Mouse (Mus musculus) heart, adult 8-10 months (tissue): Measurements from ENCODE around the gene Il12rb2. TPM values are rescaled to one million over a fixed set of nuclear protein-coding genes. Genes with fewer than 3 reads are reported as not detected.
A peak's percentile ranks its signal among the peaks of the same experiment; 100 is the strongest.

ENCODE experiments used
- DNase-seq: peaks from one replicate; pipeline ENCODE4 v3.0.0; 2022; ENCODE audit warnings: low spot score
- total RNA-seq, 4 experiments: library from RNA; stranded (reverse); gene quantifications; 2 replicates each; pipeline ENCODE4 v1.2.4; 2022

The Il12rb2 gene
- total RNA-seq = not detected

GRCm38 (mm10) chr6:67375982-67376391 lies at the start of gene Il12rb2:
Gene Il12rb2 (minus strand): TSS chr6:67376188.
- DNase-seq = peak; percentile 3

- DNase-seq = no peak
Observed at GRCm38 (mm10) chr6:67421761-67422160, 45.8 kb upstream of the Il12rb2 start.

GRCm38 (mm10) chr6:67416557-67416956 lies 40.6 kb upstream of the Il12rb2 start:
- DNase-seq = no peak

- no peak for DNase-seq
Observed at GRCm38 (mm10) chr6:67415276-67415675, 39.3 kb upstream of the Il12rb2 start.

- no peak for DNase-seq
Observed at GRCm38 (mm10) chr6:67413378-67413777, 37.4 kb upstream of the Il12rb2 start.

GRCm38 (mm10) chr6:67405281-67405682 lies 29.3 kb upstream of the Il12rb2 start:
- DNase-seq = no peak

GRCm38 (mm10) chr6:67399551-67399950 lies 23.6 kb upstream of the Il12rb2 start:
- DNase-seq = no peak

- DNase-seq = no peak
Observed at GRCm38 (mm10) chr6:67365785-67366184, 10.2 kb downstream of the Il12rb2 start.

- DNase-seq = no peak
Observed at GRCm38 (mm10) chr6:67348065-67348464, 27.9 kb downstream of the Il12rb2 start.

- DNase-seq = no peak
Observed at GRCm38 (mm10) chr6:67339494-67339893, 36.5 kb downstream of the Il12rb2 start.

GRCm38 (mm10) chr6:67337943-67338342 lies 38.0 kb downstream of the Il12rb2 start:
- DNase-seq = no peak

GRCm38 (mm10) chr6:67323788-67324187 lies 52.2 kb downstream of the Il12rb2 start:
- no peak for DNase-seq

- DNase-seq = peak; percentile 35
Observed at GRCm38 (mm10) chr6:67318451-67318850, 57.5 kb downstream of the Il12rb2 start.

- no peak for DNase-seq
Observed at GRCm38 (mm10) chr6:67317827-67318338, 58.1 kb downstream of the Il12rb2 start.

GRCm38 (mm10) chr6:67317068-67317467 lies 58.9 kb downstream of the Il12rb2 start:
- no peak for DNase-seq

GRCm38 (mm10) chr6:67314697-67315096 lies 61.3 kb downstream of the Il12rb2 start:
- DNase-seq = no peak

GRCm38 (mm10) chr6:67309752-67310151 lies 66.2 kb downstream of the Il12rb2 start:
- DNase-seq = no peak

- no peak for DNase-seq
Observed at GRCm38 (mm10) chr6:67308994-67309393, 67.0 kb downstream of the Il12rb2 start.

- no peak for DNase-seq
Observed at GRCm38 (mm10) chr6:67303210-67303609, 72.8 kb downstream of the Il12rb2 start.

GRCm38 (mm10) chr6:67302471-67302870 lies 73.5 kb downstream of the Il12rb2 start:
- no peak for DNase-seq

- no peak for DNase-seq
Observed at GRCm38 (mm10) chr6:67301230-67301629, 74.8 kb downstream of the Il12rb2 start.

- no peak for DNase-seq
Observed at GRCm38 (mm10) chr6:67300710-67301163, 75.3 kb downstream of the Il12rb2 start.

GRCm38 (mm10) chr6:67300300-67300699 lies 75.7 kb downstream of the Il12rb2 start:
- no peak for DNase-seq

- DNase-seq = no peak
Observed at GRCm38 (mm10) chr6:67298742-67299141, 77.2 kb downstream of the Il12rb2 start.
